11 mouse cellular contexts compared by ENCODE assay signal in the genomic region with DNA sequence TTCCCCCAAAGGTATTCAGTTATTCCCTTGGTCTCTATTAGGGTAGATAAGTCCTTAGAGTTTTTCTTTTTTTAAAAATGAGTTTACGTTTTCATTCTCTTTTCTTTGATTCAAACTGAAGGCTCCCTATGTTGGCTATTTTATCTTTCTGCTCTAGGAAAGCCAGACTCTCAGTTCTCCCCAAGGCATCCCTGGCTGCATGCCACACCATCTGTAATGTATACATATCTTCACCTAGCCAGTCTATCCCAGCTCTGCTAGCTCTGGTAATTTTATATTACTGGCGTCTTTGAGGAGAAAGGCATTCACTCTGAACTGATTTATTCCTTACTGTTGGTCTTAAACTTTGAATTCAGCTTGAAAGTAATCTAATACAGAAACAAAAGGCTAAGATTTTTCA.
DNase-seq lines count a peak whose midpoint lies in the region; ATAC-seq lines count a peak whose summit lies in the region.
"Had no signal": no experiment of that assay in that cellular context is flagged by ENCODE, and none has a peak within 500 bp of the region (broad histone marks: within the 10 kb centered on the region; RNA-seq: fewer than 3 reads in every experiment).

No protein-coding gene starts in this region.

- no peak overlapping the region for H3K4me3 ChIP-seq in liver, embryonic 12.5 days
- H3K4me3 ChIP-seq in embryonic facial prominence, embryonic 14.5 days (ENCODE audit: low read depth, low read length) = no peak overlapping the region
- H3K4me3 ChIP-seq: heart, embryonic 13.5 days had no signal

- H3K27ac ChIP-seq in liver, embryonic 12.5 days = no peak overlapping the region
- no peak overlapping the region for H3K27ac ChIP-seq in embryonic facial prominence, embryonic 14.5 days (replicated peaks; ENCODE audit: low read depth, low read length)
- H3K27ac ChIP-seq: heart, embryonic 13.5 days; macrophage had no signal

- H3K4me1 ChIP-seq in liver, embryonic 12.5 days = no peaks in the 10 kb centered on the region
- no peaks in the 10 kb centered on the region for H3K4me1 ChIP-seq in embryonic facial prominence, embryonic 14.5 days (ENCODE audit: control insufficient read depth, insufficient read depth, low read length)
- H3K4me1 ChIP-seq: heart, embryonic 13.5 days had no signal

- H3K4me2 ChIP-seq in liver, embryonic 12.5 days = no peak overlapping the region
- no peak overlapping the region for H3K4me2 ChIP-seq in embryonic facial prominence, embryonic 14.5 days (ENCODE audit: low read depth, low read length)
- H3K4me2 ChIP-seq: heart, embryonic 13.5 days; liver, embryonic 11.5 days had no signal

- 58% methylated on average over 2 of the region's 2 CpGs for WGBS in liver, embryonic 12.5 days (ENCODE audit: insufficient replicate concordance)
- 24% methylated on average over 2 of the region's 2 CpGs for WGBS in embryonic facial prominence, embryonic 14.5 days

- H3K36me3 ChIP-seq in liver, embryonic 12.5 days = no peaks in the 10 kb centered on the region
- no peaks in the 10 kb centered on the region for H3K36me3 ChIP-seq in embryonic facial prominence, embryonic 14.5 days (ENCODE audit: control insufficient read depth, insufficient read depth, low read length)
- H3K36me3 ChIP-seq: heart, embryonic 13.5 days had no signal

- no peak for ATAC-seq in liver, embryonic 12.5 days
- peak; percentile 88 for ATAC-seq in embryonic facial prominence, embryonic 14.5 days (ENCODE audit: low read depth)

- intact Hi-C loops in left cerebral cortex, postnatal 10 days (cut with DNase I) = no loop called here
- intact Hi-C loops in gastrocnemius, postnatal 36 days (cut with DNase I) = no loop called here

- H3K27me3 ChIP-seq in liver, embryonic 12.5 days (replicated peaks) = no peaks in the 10 kb centered on the region
- H3K27me3 ChIP-seq in embryonic facial prominence, embryonic 14.5 days (replicated peaks; ENCODE audit: control insufficient read depth, insufficient read depth, low read length) = no peaks in the 10 kb centered on the region
- H3K27me3 ChIP-seq: heart, embryonic 13.5 days had no signal

- H3K9ac ChIP-seq in liver, embryonic 12.5 days = no peak overlapping the region
- no peak overlapping the region for H3K9ac ChIP-seq in embryonic facial prominence, embryonic 14.5 days (ENCODE audit: low read depth, low read length)
- H3K9ac ChIP-seq: heart, embryonic 13.5 days had no signal

- peak; percentile 21 for DNase-seq in liver
- peak; percentile 91 for DNase-seq in embryonic facial prominence, embryonic 14.5 days (ENCODE audit: low spot score)
- peak; percentile 20 to 50 for DNase-seq in left cerebral cortex, postnatal 10 days (ENCODE audit: extremely low spot score in 1 of 2, low spot score in 2 of 2)
- DNase-seq in right cerebral cortex, postnatal 4 days = peak; percentile 44
- no peak for DNase-seq in gastrocnemius, postnatal 36 days
- DNase-seq in spleen, adult 12 weeks (ENCODE audit: low spot score) = no peak
- DNase-seq: kidney, postnatal 14 days had no signal

- peaks cover 13% of the 10 kb centered on the region; the same call in 1 of the 2 replicates for H3K9me3 ChIP-seq in liver, embryonic 12.5 days (replicated peaks)
- no peaks in the 10 kb centered on the region for H3K9me3 ChIP-seq in embryonic facial prominence, embryonic 14.5 days (ENCODE audit: control insufficient read depth, low read length)
- H3K9me3 ChIP-seq: heart, embryonic 13.5 days had no signal

Comparison
In these comparisons a context has a peak if more than half of its experiments do, and no peak if none do; other contexts are left out.
1. DNase-seq: peak in liver (single experiment), embryonic facial prominence, embryonic 14.5 days (single experiment), left cerebral cortex, postnatal 10 days (2 of 2) and right cerebral cortex, postnatal 4 days (single experiment); none in gastrocnemius, postnatal 36 days (0 of 2) and spleen, adult 12 weeks (single experiment).